Comparison of ENCODE assay signal across 6 mouse cellular contexts in genomic region chr13:50064365-50064764, GRCm38 (mm10).
DNase-seq lines count a peak whose midpoint lies in the region; ATAC-seq and TF ChIP-seq lines count a peak whose summit lies in the region.
"Not testable (repeated sequence)": the region's sequence is repeated elsewhere in the genome, so short reads cannot be mapped to it uniquely, and the experiment has no call there.

No protein-coding gene starts in this region.

- TF ChIP-seq CTCF in intestine, postnatal 0 days (IDR thresholded peaks at IDR 0.05; ENCODE audit: low read depth), result peak; percentile 27; the same call in 1 of the 2 replicates
- 0 out of 2 replicates have a peak, but pooled peaks have one; percentile 3 for TF ChIP-seq CTCF in liver, adult 2 months (IDR thresholded peaks at IDR 0.05; ENCODE audit: low read depth, low read length)

- not testable (repeated sequence) for H3K79me2 ChIP-seq in liver, adult 2 months (ENCODE audit: control insufficient read depth, insufficient read depth, low read length)

- ATAC-seq in intestine, postnatal 0 days, result not testable (repeated sequence)
- ATAC-seq in megakaryocyte, adult 5-6 weeks (ENCODE audit: poor library complexity, severe bottlenecking), result peak; percentile 49; the same call in 1 of the 2 replicates

- H3K36me3 ChIP-seq in intestine, postnatal 0 days (ENCODE audit: control insufficient read depth, insufficient read depth); liver, adult 2 months (ENCODE audit: control insufficient read depth, insufficient read depth, low read length): not testable (repeated sequence)

- H3K4me3 ChIP-seq in intestine, postnatal 0 days (ENCODE audit: low read depth, low read length); liver, adult 2 months (ENCODE audit: insufficient read depth, low read depth, low read length): not testable (repeated sequence)

- H3K27ac ChIP-seq in intestine, postnatal 0 days (ENCODE audit: low read depth, low read length); liver, adult 2 months (replicated peaks; ENCODE audit: insufficient read depth, low read depth, low read length): not testable (repeated sequence)

- not testable (repeated sequence) for H3K4me1 ChIP-seq in intestine, postnatal 0 days (replicated peaks; ENCODE audit: control insufficient read depth, insufficient read depth, low read length); liver, adult 2 months (ENCODE audit: control insufficient read depth, insufficient read depth, low read length)

- DNase-seq in A20 (ENCODE audit: low read depth, low spot score) (peak; percentile 3), ZHBTc4 (ENCODE audit: low read depth, low spot score) (peak; percentile 7)
- DNase-seq in heart, adult 11 months, result peak; percentile 59
- DNase-seq in liver, adult 2 months (ENCODE audit: extremely low read depth, low read depth, low spot score), result not testable (repeated sequence)

- not testable (repeated sequence) for H3K27me3 ChIP-seq in intestine, postnatal 0 days (replicated peaks; ENCODE audit: control insufficient read depth, insufficient read depth, low read length); liver, adult 2 months (ENCODE audit: control insufficient read depth, insufficient read depth, low read length)

- 73% methylated on average over 2 of the region's 2 CpGs for WGBS in intestine, postnatal 0 days
- WGBS in liver, adult 2 months, result 72% methylated on average over 2 of the region's 2 CpGs

- H3K9me3 ChIP-seq in intestine, postnatal 0 days (ENCODE audit: control insufficient read depth), result not testable (repeated sequence)

- not testable (repeated sequence) for TF ChIP-seq POLR2A in liver, adult 2 months (IDR thresholded peaks at IDR 0.05; ENCODE audit: extremely low read depth, insufficient read depth, low read length)

- H3K4me2 ChIP-seq in intestine, postnatal 0 days (replicated peaks; ENCODE audit: low read depth), result not testable (repeated sequence)

- not testable (repeated sequence) for H3K9ac ChIP-seq in intestine, postnatal 0 days (ENCODE audit: low read depth, low read length); liver, adult 2 months (ENCODE audit: low read depth, low read length)
